ENCODE assay signal across 16 mouse cellular contexts in genomic region chr12:75752077-75752476, GRCm38 (mm10).
"Had no signal": no experiment of that assay in that cellular context is flagged by ENCODE, and none has a peak within 500 bp of the region (broad histone marks: within the 10 kb centered on the region; RNA-seq: fewer than 3 reads in every experiment).

No protein-coding gene starts in this region.

- H3K27ac ChIP-seq: liver, embryonic 15.5 days; midbrain, embryonic 12.5 days; neural tube, embryonic 12.5 days; stomach, embryonic 15.5 days; stomach, postnatal 0 days had no signal

- H3K27me3 ChIP-seq: liver, embryonic 15.5 days; midbrain, embryonic 12.5 days; neural tube, embryonic 12.5 days; stomach, embryonic 15.5 days had no signal

- ATAC-seq: midbrain, embryonic 16.5 days had no signal

- H3K36me3 ChIP-seq: liver, embryonic 15.5 days; midbrain, embryonic 12.5 days; neural tube, embryonic 12.5 days; stomach, embryonic 15.5 days had no signal

- H3K4me3 ChIP-seq: liver, embryonic 15.5 days; megakaryocyte, embryonic 14.5 days; midbrain, embryonic 12.5 days; neural tube, embryonic 12.5 days; stomach, embryonic 15.5 days had no signal

- H3K4me2 ChIP-seq: liver, embryonic 15.5 days; lung, embryonic 14.5 days; midbrain, embryonic 12.5 days; neural tube, embryonic 12.5 days; stomach, embryonic 15.5 days had no signal

- H3K4me1 ChIP-seq: liver, embryonic 15.5 days; megakaryocyte, embryonic 14.5 days; midbrain, embryonic 12.5 days; neural tube, embryonic 12.5 days; stomach, embryonic 15.5 days had no signal

- H3K9me3 ChIP-seq: liver, embryonic 15.5 days; midbrain, embryonic 12.5 days; neural tube, embryonic 12.5 days; stomach, embryonic 15.5 days had no signal

- H3K9ac ChIP-seq: liver, embryonic 15.5 days; lung, embryonic 14.5 days; midbrain, embryonic 12.5 days; neural tube, embryonic 12.5 days; stomach, embryonic 15.5 days had no signal

- DNase-seq: lung, adult 18-20 months; lung, embryonic 14.5 days; lung, postnatal 10 days; lung, postnatal 4 days; midbrain, embryonic 14.5 days; right cerebral cortex, postnatal 14 days; thymus, adult 2 months; thymus, postnatal 25 days; thymus, postnatal 4 days had no signal
